Mouse (Mus musculus): ENCODE data around the gene Myo16.

- TF ChIP-seq CTCF (IDR thresholded peaks at IDR 0.05; ENCODE audit: extremely low read depth, insufficient read length, insufficient replicate concordance, low read depth, low read length) (no peak), POLR2A (IDR thresholded peaks at IDR 0.05; ENCODE audit: low read depth, low read length) (no peak)
These were observed 445.2 kb downstream of the Myo16 start for GRCm38 (mm10) chr8:10598889-10599288.

Data from small intestine, adult 2 months (tissue).